In the genomic region with DNA sequence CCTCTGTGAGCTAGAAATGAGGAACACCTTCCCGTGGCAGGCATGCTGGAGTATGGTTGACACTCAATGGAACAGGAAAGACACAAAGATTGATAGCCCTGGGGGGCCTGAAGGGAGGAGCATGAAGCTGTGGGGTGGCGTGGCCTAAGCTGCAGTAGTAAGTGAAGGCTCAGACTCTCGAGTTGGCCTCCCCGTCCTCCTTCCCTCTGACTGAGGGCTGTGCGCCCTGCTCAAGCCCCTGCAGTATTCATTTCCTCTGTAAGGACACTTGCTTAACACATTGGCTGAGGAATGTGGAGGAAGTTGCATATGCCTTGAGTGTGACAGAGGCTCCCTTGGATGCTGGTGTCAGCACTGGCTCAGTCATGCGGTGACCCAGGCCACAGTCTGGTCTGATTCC, we compare ENCODE assay signal across 13 mouse cellular contexts. TPM values are rescaled to one million over a fixed set of nuclear protein-coding genes. Genes with fewer than 3 reads are reported as not detected.
DNase-seq lines count a peak whose midpoint lies in the region; ATAC-seq and TF ChIP-seq lines count a peak whose summit lies in the region.
"Had no signal": no experiment of that assay in that cellular context is flagged by ENCODE, and none has a peak within 500 bp of the region (broad histone marks: within the 10 kb centered on the region; RNA-seq: fewer than 3 reads in every experiment).

No protein-coding gene starts in this region.

- no peaks in the 10 kb centered on the region for H3K9me3 ChIP-seq in embryonic facial prominence, embryonic 15.5 days (replicated peaks)

- H3K4me2 ChIP-seq in embryonic facial prominence, embryonic 15.5 days (replicated peaks): no peak overlapping the region

- no peak for ATAC-seq in embryonic facial prominence, embryonic 15.5 days (ENCODE audit: insufficient number of reproducible peaks, low FRiP score, low TSS enrichment, low read depth)
- ATAC-seq: forebrain, embryonic 16.5 days had no signal

- no peak for TF ChIP-seq CTCF in gastrocnemius, adult 2 months (IDR thresholded peaks at IDR 0.05)

- no peak overlapping the region for H3K9ac ChIP-seq in embryonic facial prominence, embryonic 15.5 days

- H3K4me1 ChIP-seq in embryonic facial prominence, embryonic 15.5 days: no peaks in the 10 kb centered on the region

- 73% methylated on average over 6 of the region's 6 CpGs for WGBS in embryonic facial prominence, embryonic 15.5 days
- 12% methylated on average over 6 of the region's 6 CpGs for WGBS in macrophage (ENCODE audit: missing documents)

- H3K4me3 ChIP-seq in embryonic facial prominence, embryonic 15.5 days (replicated peaks): no peak overlapping the region
- H3K4me3 ChIP-seq in macrophage (ENCODE audit: inconsistent target): no peak overlapping the region
- H3K4me3 ChIP-seq in gastrocnemius, adult 2 months: no peak overlapping the region
- H3K4me3 ChIP-seq: left cerebral cortex, adult 2 months had no signal

- DNase-seq in kidney, adult 11 months: peak; percentile 34
- DNase-seq in kidney, adult 18-20 months: no peak
- peak; percentile 51 for DNase-seq in kidney, postnatal 10 days
- DNase-seq in embryo, embryonic 10.5 days (ENCODE audit: low spot score): no peak
- no peak for DNase-seq in cerebellum, postnatal 4 days (ENCODE audit: low spot score in 2 of 2)
- no peak for DNase-seq in gastrocnemius, adult 2 months
- DNase-seq: cerebellum, postnatal 36 days had no signal

- no peaks in the 10 kb centered on the region for H3K27me3 ChIP-seq in embryonic facial prominence, embryonic 15.5 days

- peaks cover 75% of the 10 kb centered on the region for H3K36me3 ChIP-seq in embryonic facial prominence, embryonic 15.5 days
- no peaks in the 10 kb centered on the region for H3K36me3 ChIP-seq in macrophage (ENCODE audit: inconsistent target)

- intact Hi-C loops in gastrocnemius, adult 2 months (cut with DNase I): no loop called here

- no peaks in the 10 kb centered on the region for H3K79me2 ChIP-seq in macrophage (ENCODE audit: inconsistent target)

- peak overlapping the region; percentile 48; the same call in 1 of the 2 replicates for H3K27ac ChIP-seq in embryonic facial prominence, embryonic 15.5 days (replicated peaks)
- H3K27ac ChIP-seq in macrophage: peak overlapping the region; percentile 95
- H3K27ac ChIP-seq in gastrocnemius, adult 2 months: no peak overlapping the region
- H3K27ac ChIP-seq: left cerebral cortex, adult 2 months had no signal

RNA-seq across cellular contexts. Expression of a gene that starts 20.8 kb away (rescaled TPM):
- polyA plus RNA-seq in embryonic facial prominence, embryonic 15.5 days (2015; fragmentation: Nextera tagmentation; extraction: Ambion mirVana): 15.9 and 16.8 TPM in 2 replicates
- total RNA-seq in macrophage (2018; cell fraction: chromatin; rRNA removed): 10 to 100 TPM in 8 of 26 experiments, 1 to 10 TPM in 18; 1.6 to 22.0 (median 5.7) TPM
- 1 to 10 TPM in 24 of 26 experiments, under 1 TPM in 2; 0.82 to 5.2 (median 2.1) TPM for total RNA-seq in macrophage (2018; cell fraction: cytosol; rRNA removed)
- total RNA-seq in macrophage (2018; cell fraction: nucleus; rRNA removed): 10 to 100 TPM in 1 of 26 experiments, 1 to 10 TPM in 25; 1.3 to 14.6 (median 3.6) TPM
- 2.5 to 4.1 TPM (median 3.7 TPM) in 3 replicates for polyA plus RNA-seq in macrophage (2018)
- total RNA-seq in gastrocnemius, adult 2 months (2021): under 1 TPM; 0.15 to 0.20 TPM
- total RNA-seq: monocyte, adult 5-6 weeks had no signal

RNA-seq across cellular contexts. Expression of a gene that starts 24.5 kb away (rescaled TPM):
- 0.35 and 0.52 TPM in 2 replicates for polyA plus RNA-seq in embryonic facial prominence, embryonic 15.5 days (2015; fragmentation: Nextera tagmentation; extraction: Ambion mirVana)
- not detected for total RNA-seq in macrophage (2018; cell fraction: chromatin; rRNA removed)
- not detected for total RNA-seq in macrophage (2018; cell fraction: cytosol; rRNA removed)
- total RNA-seq in macrophage (2018; cell fraction: nucleus; rRNA removed): not detected
- polyA plus RNA-seq in macrophage (2018): not detected in 3 replicates
- not detected for total RNA-seq in gastrocnemius, adult 2 months (2021)
- total RNA-seq: left cerebral cortex, adult 2 months; monocyte, adult 5-6 weeks had no signal
- polyA plus RNA-seq: forebrain, embryonic 16.5 days; hindbrain, embryonic 11.5 days had no signal

RNA-seq across cellular contexts. Expression of a gene that starts 39.6 kb away (rescaled TPM):
- 31.0 and 31.1 TPM in 2 replicates for polyA plus RNA-seq in embryonic facial prominence, embryonic 15.5 days (2015; fragmentation: Nextera tagmentation; extraction: Ambion mirVana)
- 100 to 1,000 TPM in 17 of 26 experiments, 10 to 100 TPM in 9; 29.4 to 174 (median 111) TPM for total RNA-seq in macrophage (2018; cell fraction: chromatin; rRNA removed)
- 10 to 100 TPM; 29.8 to 74.5 (median 47.8) TPM for total RNA-seq in macrophage (2018; cell fraction: cytosol; rRNA removed)
- 100 to 1,000 TPM in 10 of 26 experiments, 10 to 100 TPM in 16; 36.8 to 163 (median 85.6) TPM for total RNA-seq in macrophage (2018; cell fraction: nucleus; rRNA removed)
- polyA plus RNA-seq in macrophage (2018): 37.8 to 68.1 TPM (median 46.3 TPM) in 3 replicates
- 100 to 1,000 TPM; 173 to 184 TPM for total RNA-seq in gastrocnemius, adult 2 months (2021)

RNA-seq across cellular contexts. Expression of a gene that starts 44.3 kb away (rescaled TPM):
- 196 and 197 TPM in 2 replicates for polyA plus RNA-seq in embryonic facial prominence, embryonic 15.5 days (2015; fragmentation: Nextera tagmentation; extraction: Ambion mirVana)
- total RNA-seq in macrophage (2018; cell fraction: chromatin; rRNA removed): 10 to 100 TPM in 6 of 26 experiments, 1 to 10 TPM in 18, not detected in 2; 1.5 to 20.1 (median 7.7) TPM
- total RNA-seq in macrophage (2018; cell fraction: cytosol; rRNA removed): 10 to 100 TPM; 57.5 to 79.5 (median 70.0) TPM
- total RNA-seq in macrophage (2018; cell fraction: nucleus; rRNA removed): 10 to 100 TPM in 22 of 26 experiments, 1 to 10 TPM in 4; 8.3 to 32.6 (median 19.2) TPM
- 66.0 to 99.6 TPM (median 82.3 TPM) in 3 replicates for polyA plus RNA-seq in macrophage (2018)
- 10 to 100 TPM; 37.9 to 52.0 TPM for total RNA-seq in gastrocnemius, adult 2 months (2021)

RNA-seq across cellular contexts. Expression of a gene that starts 59.7 kb away (rescaled TPM):
- 28.5 and 35.8 TPM in 2 replicates for polyA plus RNA-seq in embryonic facial prominence, embryonic 15.5 days (2015; fragmentation: Nextera tagmentation; extraction: Ambion mirVana)
- total RNA-seq in macrophage (2018; cell fraction: chromatin; rRNA removed): 10 to 100 TPM in 10 of 26 experiments, 1 to 10 TPM in 16; 2.6 to 18.8 (median 9.1) TPM
- total RNA-seq in macrophage (2018; cell fraction: cytosol; rRNA removed): 1 to 10 TPM; 4.0 to 9.6 (median 7.2) TPM
- 10 to 100 TPM in 6 of 26 experiments, 1 to 10 TPM in 20; 2.7 to 27.2 (median 6.5) TPM for total RNA-seq in macrophage (2018; cell fraction: nucleus; rRNA removed)
- 6.3 to 30.7 TPM (median 19.6 TPM) in 3 replicates for polyA plus RNA-seq in macrophage (2018)
- total RNA-seq in gastrocnemius, adult 2 months (2021): 10 to 100 TPM; 17.9 to 19.6 TPM

Comparison
In these comparisons a context has a peak if more than half of its experiments do, and no peak if none do; other contexts are left out.
1. DNase-seq: peak in kidney, adult 11 months (single experiment) and kidney, postnatal 10 days (single experiment); none in kidney, adult 18-20 months (single experiment), embryo, embryonic 10.5 days (single experiment), cerebellum, postnatal 4 days (0 of 2) and gastrocnemius, adult 2 months (single experiment).